Mouse (Mus musculus): ENCODE data around the gene Abraxas1.

Gene Abraxas1

GRCm38 (mm10) chr5:100820483-100821184 is at the start of gene Abraxas1:
Abraxas1 (minus strand) TSS chr5:100820965.
- peak; percentile 90 for DNase-seq

- no peak for DNase-seq
Observed at GRCm38 (mm10) chr5:100869197-100869895, 48.6 kb upstream of the Abraxas1 start.

DNA sequence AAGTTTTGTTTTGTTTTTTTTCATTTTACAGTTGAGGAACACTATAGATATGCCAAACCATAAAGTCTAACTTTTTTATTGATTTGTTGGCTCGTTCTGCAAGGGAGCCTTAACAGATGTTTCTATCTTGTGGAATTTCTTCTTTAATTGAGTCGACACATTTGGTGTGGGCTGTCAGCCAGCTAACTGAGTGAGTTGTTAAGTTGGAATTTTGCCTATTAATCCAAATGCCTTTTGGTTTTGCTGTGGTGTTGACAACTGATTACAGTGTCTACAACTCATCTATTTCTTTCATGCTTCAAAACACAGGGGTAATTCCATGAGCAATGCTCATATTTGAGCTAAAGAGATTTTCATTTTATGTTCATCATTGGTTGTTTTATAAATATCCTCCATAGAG is 45.4 kb upstream of the Abraxas1 start:
- no peak for DNase-seq

GRCm38 (mm10) chr5:100864438-100864837 is 43.7 kb upstream of the Abraxas1 start:
- DNase-seq: peak; percentile 32

- no peak for DNase-seq
Observed at GRCm38 (mm10) chr5:100863091-100863490, 42.3 kb upstream of the Abraxas1 start.

GRCm38 (mm10) chr5:100861811-100862210 is 41.0 kb upstream of the Abraxas1 start:
- no peak for DNase-seq

DNA sequence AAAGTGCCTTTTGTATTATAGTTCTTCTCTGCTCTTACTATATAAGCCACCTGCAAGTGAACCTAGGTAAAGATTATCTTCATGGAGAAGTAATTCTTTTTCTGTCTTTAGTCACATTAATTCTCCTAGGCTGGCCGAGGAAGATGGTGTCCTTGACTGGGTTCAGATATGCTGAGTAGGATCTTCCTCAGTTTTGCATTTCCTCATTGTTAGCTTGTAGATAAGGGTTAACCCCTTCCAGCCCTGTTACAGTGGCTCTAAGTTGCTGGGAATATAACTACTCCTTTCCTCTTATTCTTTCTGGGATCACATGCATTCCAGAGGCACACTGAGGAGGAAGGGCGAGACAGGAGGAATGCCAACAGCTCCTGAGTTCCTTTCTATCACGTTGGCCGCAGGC is 40.4 kb upstream of the Abraxas1 start:
- DNase-seq: no peak

GRCm38 (mm10) chr5:100860417-100861053 is 39.8 kb upstream of the Abraxas1 start:
- DNase-seq: no peak

DNA sequence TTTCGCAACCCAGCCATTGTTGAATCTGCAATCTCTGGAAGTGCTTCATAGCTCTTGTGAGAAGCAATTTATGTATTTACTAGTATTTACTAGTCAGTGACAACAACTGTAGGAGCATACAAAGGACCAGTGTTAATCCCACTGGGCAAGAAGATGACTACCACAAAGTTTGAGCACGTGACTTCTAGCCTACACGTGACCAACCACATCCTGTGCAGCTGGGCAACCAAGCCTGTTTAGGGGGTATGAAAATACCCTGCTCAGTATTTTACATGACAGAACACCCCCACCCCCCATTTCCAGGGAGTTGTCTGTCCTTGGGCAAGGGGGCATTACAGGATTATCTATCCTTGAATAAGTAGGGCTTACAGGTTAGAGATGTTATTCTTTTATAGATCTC is 35.8 kb upstream of the Abraxas1 start:
- DNase-seq: no peak

DNA sequence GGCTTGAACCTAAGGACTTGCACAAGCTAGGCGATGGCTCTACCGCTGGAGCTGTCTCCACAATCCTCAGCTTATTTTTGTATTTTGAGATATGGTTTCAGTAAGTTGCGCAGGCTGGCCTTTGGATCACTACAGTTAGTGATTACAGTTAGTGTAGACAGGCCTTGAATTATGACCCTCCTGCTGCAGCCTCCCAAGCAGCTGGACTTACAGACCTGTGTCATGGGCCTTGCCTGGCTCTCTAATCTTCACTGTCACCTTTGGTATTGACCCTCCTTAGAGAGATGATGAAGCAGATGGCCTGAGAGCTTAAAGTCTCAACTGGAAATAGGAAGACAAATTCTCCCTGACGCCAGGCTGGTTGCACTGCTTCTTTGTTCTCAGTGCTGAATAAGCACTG is 33.2 kb upstream of the Abraxas1 start:
- no peak for DNase-seq

DNA sequence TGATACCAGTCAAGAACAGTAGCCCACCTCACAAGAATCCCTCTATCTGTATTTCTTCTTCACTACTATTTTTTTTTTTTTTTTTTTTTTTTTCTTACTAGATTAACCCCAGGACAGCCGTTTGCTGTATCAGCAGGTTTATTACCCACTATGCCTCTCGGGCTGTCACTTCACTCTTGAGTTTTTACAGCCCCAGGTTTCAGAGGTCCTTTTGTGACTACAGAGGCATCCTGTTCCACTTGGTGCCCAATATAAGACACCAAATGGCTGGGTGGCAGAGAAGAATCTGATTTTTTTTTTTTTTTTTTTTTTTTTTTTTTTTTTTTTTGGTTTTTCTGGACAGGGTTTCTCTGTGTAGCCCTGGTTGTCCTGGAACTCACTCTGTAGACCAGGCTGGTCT is 26.4 kb upstream of the Abraxas1 start:
- DNase-seq: no peak

GRCm38 (mm10) chr5:100846599-100846920 is 25.8 kb upstream of the Abraxas1 start:
- DNase-seq: no peak

DNA sequence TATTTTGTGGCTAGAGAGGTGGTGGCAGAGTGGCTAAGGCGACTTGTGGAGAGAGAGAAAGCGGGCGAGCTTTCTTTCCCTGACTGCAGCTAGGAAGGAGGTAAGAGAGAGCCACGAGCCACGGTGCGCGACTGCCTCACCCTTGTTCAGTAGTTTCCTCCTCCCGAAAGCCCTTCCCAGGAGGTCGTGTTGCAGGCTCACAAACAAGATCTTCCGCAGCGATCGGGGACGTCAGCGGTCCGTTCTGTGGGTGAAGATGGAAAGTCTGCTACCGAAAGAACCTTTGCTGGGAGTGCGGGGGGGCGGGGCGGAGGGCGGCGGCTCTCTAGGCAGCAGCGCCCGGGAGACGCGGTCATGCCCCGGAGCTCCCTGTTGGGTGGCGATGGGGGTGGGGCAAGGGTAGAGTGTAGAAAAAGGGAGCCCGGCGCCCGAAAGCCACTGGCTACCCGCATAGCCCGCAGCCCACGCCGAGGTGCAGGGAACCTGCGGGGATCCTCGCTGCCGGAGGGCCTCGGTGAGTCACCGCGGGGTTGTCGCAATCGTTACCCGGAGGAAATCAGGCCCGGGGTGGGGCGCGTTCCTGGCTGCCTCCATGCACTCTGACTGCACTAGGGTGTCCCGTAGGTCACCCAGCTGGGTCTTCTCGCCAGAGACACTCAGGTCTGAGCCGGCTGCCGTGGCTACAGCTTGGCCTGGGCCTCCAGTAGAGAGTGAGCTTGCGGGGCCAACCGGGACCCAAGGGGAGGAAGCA is 25.3 kb upstream of the Abraxas1 start:
- peak; percentile 75 for DNase-seq

DNA sequence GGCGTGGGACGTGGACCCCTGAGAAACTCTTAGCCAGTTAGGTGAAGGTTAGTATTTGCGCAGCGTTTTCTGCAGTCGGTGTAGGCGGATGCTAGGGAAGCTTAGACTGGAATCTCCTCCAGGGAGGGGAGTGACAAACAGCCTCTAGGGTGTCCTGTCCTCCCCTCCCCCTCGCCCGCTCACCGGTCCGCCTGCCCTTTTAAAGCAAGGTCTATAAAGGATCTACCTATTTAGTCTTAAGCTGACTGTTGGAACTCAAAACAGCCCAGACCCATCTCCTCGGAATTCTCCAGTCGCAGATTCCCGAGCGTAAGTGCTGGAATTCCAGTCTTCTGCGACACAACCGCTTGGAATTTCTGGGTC is 24.7 kb upstream of the Abraxas1 start, which contains the start of gene Gpat3:
Gene Gpat3 (plus strand): TSS at position 229 of the 363 bp plus-strand sequence.
- DNase-seq: peak; percentile 45

DNA sequence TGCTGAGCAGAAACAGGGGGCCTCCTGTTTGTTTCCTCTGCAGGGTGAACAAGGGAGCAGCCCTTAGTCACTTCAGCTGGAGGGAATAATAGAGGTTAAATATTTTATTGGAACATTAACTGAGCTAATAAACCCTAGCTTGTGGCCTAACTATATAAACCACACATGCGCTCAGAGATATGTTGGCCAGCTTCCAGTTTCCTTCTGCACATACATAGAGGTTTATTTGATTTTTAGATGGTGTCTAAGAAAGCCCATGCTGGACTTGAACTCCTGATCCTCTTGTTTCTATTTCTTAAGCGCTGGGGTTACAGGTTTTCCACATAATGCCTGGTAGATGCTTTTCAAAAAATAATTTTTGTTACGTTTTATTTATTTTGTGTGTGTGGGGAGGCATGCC is 23.7 kb upstream of the Abraxas1 start:
- no peak for DNase-seq

GRCm38 (mm10) chr5:100837907-100838306 is 17.1 kb upstream of the Abraxas1 start:
- no peak for DNase-seq

DNA sequence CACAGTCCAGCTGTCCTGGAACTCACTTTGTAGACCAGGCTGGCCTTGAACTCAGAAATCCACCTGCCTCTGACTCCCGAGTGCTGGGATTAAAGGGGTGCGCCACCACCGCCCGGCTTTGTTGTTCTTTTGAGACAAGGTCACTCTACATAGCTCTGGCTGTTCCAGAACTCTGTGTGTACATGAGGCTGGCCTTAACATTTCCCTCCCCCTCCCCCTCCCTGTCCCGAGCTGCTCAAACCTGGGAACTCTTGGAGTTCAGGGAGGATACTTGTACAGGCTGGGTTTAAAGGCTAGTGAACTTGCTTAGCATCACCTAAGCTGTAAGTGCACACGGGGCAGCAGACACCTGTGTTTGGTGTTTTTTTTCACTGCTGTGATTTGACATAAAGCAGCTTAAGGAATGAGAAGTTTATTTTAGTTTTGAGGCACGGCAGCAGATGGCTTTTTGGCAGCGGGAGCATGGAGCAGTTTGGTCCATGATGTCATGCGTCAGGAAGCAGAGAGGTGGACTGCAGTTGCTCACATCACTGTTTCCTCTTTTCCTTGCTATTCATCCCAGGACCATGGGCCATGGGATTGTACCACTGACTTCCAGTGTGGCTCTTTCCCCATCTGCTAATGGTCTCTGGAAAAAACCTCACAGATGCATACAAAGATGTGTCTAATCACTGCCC is 15.2 kb upstream of the Abraxas1 start:
- no peak for DNase-seq

DNA sequence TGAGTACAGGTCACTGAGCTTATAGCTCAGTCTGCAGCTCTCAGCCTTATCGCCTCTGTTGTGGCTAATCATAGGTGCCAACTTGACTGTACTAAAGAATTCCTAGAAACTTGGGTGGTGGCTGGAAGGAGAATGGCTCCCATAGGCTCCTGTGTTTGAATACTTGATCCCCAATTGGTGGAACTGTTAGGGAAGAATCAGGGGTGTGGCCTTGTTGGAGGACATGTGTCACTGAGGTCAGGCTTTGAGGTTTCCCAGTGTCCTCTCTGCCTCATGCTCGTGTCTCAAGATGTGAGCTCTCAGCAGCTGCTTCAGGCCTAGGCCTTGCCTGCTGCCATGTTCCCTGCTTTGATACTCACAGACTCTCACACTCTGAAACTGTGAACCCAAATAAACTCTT is 13.1 kb upstream of the Abraxas1 start:
- no peak for DNase-seq

- DNase-seq: no peak
Observed at GRCm38 (mm10) chr5:100832680-100833079, 11.9 kb upstream of the Abraxas1 start.

GRCm38 (mm10) chr5:100828701-100829100 is 7.9 kb upstream of the Abraxas1 start:
- DNase-seq: no peak

- DNase-seq: no peak
Observed at GRCm38 (mm10) chr5:100826531-100826930, 5.8 kb upstream of the Abraxas1 start.

- DNase-seq: peak; percentile 3
Observed at GRCm38 (mm10) chr5:100825975-100826374, 5.2 kb upstream of the Abraxas1 start.

- DNase-seq: no peak
Observed at GRCm38 (mm10) chr5:100822826-100823225, 2.1 kb upstream of the Abraxas1 start.
